Mouse (Mus musculus) erythroblast, embryonic 14.5 days (primary cell): Measurements from ENCODE around the gene Als2.

ENCODE experiments used
- GATA1 ChIP-seq: IDR thresholded peaks from 2 replicates; pipeline ENCODE4 v1.6.1; 2012; ENCODE audit warnings: low read length, inconsistent platforms, mixed read lengths
- TAL1 ChIP-seq: IDR thresholded peaks from 3 replicates; pipeline ENCODE4 v1.6.1; 2012; ENCODE audit warnings: low read length, inconsistent platforms, mixed read lengths

DNA sequence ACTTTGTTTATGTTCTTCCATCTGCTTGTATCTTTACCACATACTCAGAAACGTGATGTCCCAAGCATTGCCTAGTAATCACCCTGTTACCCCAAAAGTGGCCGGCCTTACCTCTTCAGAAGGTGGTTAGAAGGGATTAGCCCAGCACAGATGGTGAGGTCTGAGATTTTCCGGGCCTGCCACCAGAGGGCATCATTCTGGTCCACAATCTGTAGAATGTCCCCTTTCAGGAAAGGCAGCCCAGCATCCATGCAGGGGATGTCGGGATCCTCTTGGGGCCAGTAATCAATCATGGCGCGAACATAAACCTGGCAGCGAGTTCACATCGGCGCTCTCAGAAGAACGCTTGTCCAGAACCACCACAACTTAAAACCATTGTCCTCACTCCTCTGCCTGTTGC lies 92.5 kb downstream of the Als2 start:
- TF ChIP-seq GATA1 (no peak), TAL1 (no peak)
